In the genomic region with DNA sequence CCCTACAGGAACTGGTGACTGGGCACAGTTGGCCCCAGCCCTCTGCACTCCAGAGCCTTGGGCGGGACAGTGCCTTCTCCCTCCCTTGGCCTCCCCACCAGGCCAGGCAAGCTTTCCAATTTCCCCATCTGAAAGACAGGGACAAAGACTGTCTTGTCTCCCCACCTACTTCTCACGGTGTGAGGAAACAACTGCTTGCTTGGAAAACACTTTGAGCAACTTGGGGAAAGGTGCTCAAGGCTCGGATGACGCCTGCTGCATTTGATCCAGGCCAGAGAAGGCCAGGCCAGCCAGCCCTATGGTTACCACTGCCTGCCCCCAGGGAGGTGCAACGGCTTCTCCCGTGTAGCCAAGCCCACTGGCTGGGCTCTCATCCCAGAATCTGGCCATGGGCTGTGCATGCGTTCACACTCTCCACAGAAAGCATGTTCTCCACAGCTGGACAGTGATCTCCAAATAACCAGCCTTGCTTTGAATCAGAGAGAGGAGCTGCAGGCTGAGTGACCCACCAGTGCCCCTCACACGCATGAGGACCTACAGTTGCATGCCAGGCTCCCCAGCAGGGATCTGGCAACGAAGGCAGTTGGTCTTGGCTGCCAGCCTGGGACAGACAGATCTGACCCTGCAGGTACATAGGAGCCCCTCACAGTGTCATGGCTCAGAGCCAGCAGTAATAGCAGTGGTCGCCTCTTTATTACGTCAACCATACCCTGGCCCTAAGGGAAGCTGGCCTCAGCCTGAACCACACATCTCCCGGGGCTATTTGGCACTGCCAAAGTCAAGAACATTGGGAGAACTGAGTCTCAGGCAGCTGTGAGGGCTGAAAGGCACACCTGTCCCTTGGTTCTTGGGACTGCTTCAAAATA, we compare ENCODE assay signal across 8 mouse cellular contexts. TPM values are rescaled to one million over a fixed set of nuclear protein-coding genes. Genes with fewer than 3 reads are reported as not detected.
A peak's percentile ranks its signal among the peaks of the same experiment; 100 is the strongest.
DNase-seq lines count a peak whose midpoint lies in the region; ATAC-seq and TF ChIP-seq lines count a peak whose summit lies in the region.

No protein-coding gene starts in this region.

- H3K27ac ChIP-seq in embryonic facial prominence, embryonic 12.5 days = no peak overlapping the region; the same call in 1 of the 2 replicates
- H3K27ac ChIP-seq in embryonic facial prominence, embryonic 10.5 days (replicated peaks) = no peak overlapping the region
- no peak overlapping the region for H3K27ac ChIP-seq in forebrain, postnatal 0 days (ENCODE audit: low read depth, low read length)
- H3K27ac ChIP-seq in intestine, embryonic 16.5 days (ENCODE audit: low read length) = peak overlapping the region; percentile 16
- H3K27ac ChIP-seq in neural tube, embryonic 15.5 days (replicated peaks) = peak overlapping the region; percentile 23; the same call in 1 of the 2 replicates

- H3K36me3 ChIP-seq in embryonic facial prominence, embryonic 12.5 days = no peaks in the 10 kb centered on the region
- no peaks in the 10 kb centered on the region for H3K36me3 ChIP-seq in embryonic facial prominence, embryonic 10.5 days (replicated peaks)
- H3K36me3 ChIP-seq in forebrain, postnatal 0 days (ENCODE audit: insufficient read depth) = no peaks in the 10 kb centered on the region
- H3K36me3 ChIP-seq in intestine, embryonic 16.5 days (ENCODE audit: control insufficient read depth, insufficient read depth, low read length) = no peaks in the 10 kb centered on the region
- no peaks in the 10 kb centered on the region for H3K36me3 ChIP-seq in neural tube, embryonic 15.5 days

- H3K9me3 ChIP-seq in embryonic facial prominence, embryonic 12.5 days = no peaks in the 10 kb centered on the region
- H3K9me3 ChIP-seq in embryonic facial prominence, embryonic 10.5 days = no peaks in the 10 kb centered on the region
- H3K9me3 ChIP-seq in forebrain, postnatal 0 days (ENCODE audit: low read length) = no peaks in the 10 kb centered on the region
- H3K9me3 ChIP-seq in intestine, embryonic 16.5 days (ENCODE audit: control insufficient read depth, low read length) = no peaks in the 10 kb centered on the region
- no peaks in the 10 kb centered on the region for H3K9me3 ChIP-seq in neural tube, embryonic 15.5 days (replicated peaks)

- H3K4me2 ChIP-seq in embryonic facial prominence, embryonic 12.5 days (replicated peaks) = no peak overlapping the region
- no peak overlapping the region for H3K4me2 ChIP-seq in forebrain, postnatal 0 days (ENCODE audit: low read depth)
- H3K4me2 ChIP-seq in intestine, embryonic 16.5 days (ENCODE audit: low read depth, low read length) = no peak overlapping the region
- H3K4me2 ChIP-seq in neural tube, embryonic 15.5 days = no peak overlapping the region

- 41% methylated on average over 12 of the region's 12 CpGs for WGBS in embryonic facial prominence, embryonic 12.5 days
- WGBS in embryonic facial prominence, embryonic 10.5 days = 55% methylated on average over 12 of the region's 12 CpGs
- 42% methylated on average over 12 of the region's 12 CpGs for WGBS in forebrain, postnatal 0 days
- 48% methylated on average over 12 of the region's 12 CpGs for WGBS in intestine, embryonic 16.5 days
- WGBS in neural tube, embryonic 15.5 days = 36% methylated on average over 12 of the region's 12 CpGs

- DNase-seq in embryonic facial prominence, embryonic 10.5 days (ENCODE audit: low spot score) = no peak
- DNase-seq in adrenal gland, postnatal 10 days = peak; percentile 82
- peak; percentile 24 for DNase-seq in forebrain, postnatal 0 days
- no peak for DNase-seq in embryo, embryonic 10.5 days (ENCODE audit: low spot score)
- DNase-seq in right cerebral cortex, adult 18-20 months = no peak

- no peak overlapping the region for H3K4me3 ChIP-seq in embryonic facial prominence, embryonic 12.5 days
- H3K4me3 ChIP-seq in embryonic facial prominence, embryonic 10.5 days = no peak overlapping the region
- H3K4me3 ChIP-seq in forebrain, postnatal 0 days (ENCODE audit: low read depth, low read length) = no peak overlapping the region
- H3K4me3 ChIP-seq in intestine, embryonic 16.5 days (ENCODE audit: low read length) = no peak overlapping the region
- H3K4me3 ChIP-seq in neural tube, embryonic 15.5 days (replicated peaks) = no peak overlapping the region

- peak; percentile 48; the same call in 1 of the 2 replicates for ATAC-seq in embryonic facial prominence, embryonic 12.5 days (ENCODE audit: insufficient number of reproducible peaks, insufficient read depth, low FRiP score, low TSS enrichment)
- ATAC-seq in forebrain, postnatal 0 days = peak; percentile 64
- ATAC-seq in intestine, embryonic 16.5 days = peak; percentile 30; the same call in 1 of the 2 replicates
- no peak for ATAC-seq in neural tube, embryonic 15.5 days (ENCODE audit: low FRiP score)

- peaks cover 5% of the 10 kb centered on the region; the same call in 1 of the 2 replicates for H3K4me1 ChIP-seq in embryonic facial prominence, embryonic 12.5 days
- peaks cover 38% of the 10 kb centered on the region for H3K4me1 ChIP-seq in embryonic facial prominence, embryonic 10.5 days
- no peaks in the 10 kb centered on the region; the same call in 1 of the 2 replicates for H3K4me1 ChIP-seq in forebrain, postnatal 0 days (ENCODE audit: insufficient read depth)
- peaks cover 18% of the 10 kb centered on the region for H3K4me1 ChIP-seq in intestine, embryonic 16.5 days (ENCODE audit: control insufficient read depth, insufficient read depth, low read length)
- H3K4me1 ChIP-seq in neural tube, embryonic 15.5 days = peaks cover 23% of the 10 kb centered on the region

- no peak for TF ChIP-seq CTCF in forebrain, postnatal 0 days (IDR thresholded peaks at IDR 0.05; ENCODE audit: low read depth)

- H3K9ac ChIP-seq in embryonic facial prominence, embryonic 12.5 days = no peak overlapping the region
- H3K9ac ChIP-seq in forebrain, postnatal 0 days = no peak overlapping the region
- H3K9ac ChIP-seq in intestine, embryonic 16.5 days (ENCODE audit: low read depth, low read length) = no peak overlapping the region; the same call in 1 of the 2 replicates
- H3K9ac ChIP-seq in neural tube, embryonic 15.5 days (replicated peaks) = no peak overlapping the region

- H3K27me3 ChIP-seq in embryonic facial prominence, embryonic 12.5 days = 0 out of 2 replicates have a peak, but pooled peaks cover 4% of the 10 kb centered on the region
- H3K27me3 ChIP-seq in embryonic facial prominence, embryonic 10.5 days (replicated peaks; ENCODE audit: low read depth, poor library complexity, severe bottlenecking) = no peaks in the 10 kb centered on the region
- H3K27me3 ChIP-seq in forebrain, postnatal 0 days (ENCODE audit: insufficient read depth, low read length) = no peaks in the 10 kb centered on the region
- no peaks in the 10 kb centered on the region for H3K27me3 ChIP-seq in intestine, embryonic 16.5 days (replicated peaks; ENCODE audit: control insufficient read depth, insufficient read depth, low read length)
- no peaks in the 10 kb centered on the region for H3K27me3 ChIP-seq in neural tube, embryonic 15.5 days (replicated peaks)

RNA-seq across cellular contexts. Expression of a gene that starts 32.2 kb away (rescaled TPM):
- 191 and 200 TPM in 2 replicates for polyA plus RNA-seq in embryonic facial prominence, embryonic 12.5 days (2016; fragmentation: Nextera tagmentation; extraction: Ambion mirVana)
- 285 and 304 TPM in 2 replicates for polyA plus RNA-seq in embryonic facial prominence, embryonic 10.5 days (2016; fragmentation: Nextera tagmentation; extraction: Ambion mirVana)
- 100 to 1,000 TPM; 157 to 187 TPM for total RNA-seq in adrenal gland, postnatal 10 days (2021)
- total RNA-seq in forebrain, postnatal 0 days (2014; rRNA removed) = 181 and 195 TPM in 2 replicates
- polyA plus RNA-seq in forebrain, postnatal 0 days (2015; fragmentation: Nextera tagmentation; extraction: Ambion mirVana) = 228 and 256 TPM in 2 replicates
- 314 and 329 TPM in 2 replicates for polyA plus RNA-seq in intestine, embryonic 16.5 days (2015; fragmentation: Nextera tagmentation; extraction: Ambion mirVana)
- polyA plus RNA-seq in neural tube, embryonic 15.5 days (2015; fragmentation: Nextera tagmentation; extraction: Ambion mirVana) = 225 and 227 TPM in 2 replicates

RNA-seq across cellular contexts. Expression of a gene that starts 57.4 kb away (rescaled TPM):
- 31.3 and 35.4 TPM in 2 replicates for polyA plus RNA-seq in embryonic facial prominence, embryonic 12.5 days (2016; fragmentation: Nextera tagmentation; extraction: Ambion mirVana)
- polyA plus RNA-seq in embryonic facial prominence, embryonic 10.5 days (2016; fragmentation: Nextera tagmentation; extraction: Ambion mirVana) = 24.9 and 26.9 TPM in 2 replicates
- 10 to 100 TPM; 14.2 to 15.3 TPM for total RNA-seq in adrenal gland, postnatal 10 days (2021)
- total RNA-seq in forebrain, postnatal 0 days (2014; rRNA removed) = 24.7 and 26.1 TPM in 2 replicates
- polyA plus RNA-seq in forebrain, postnatal 0 days (2015; fragmentation: Nextera tagmentation; extraction: Ambion mirVana) = 23.2 and 31.1 TPM in 2 replicates
- polyA plus RNA-seq in intestine, embryonic 16.5 days (2015; fragmentation: Nextera tagmentation; extraction: Ambion mirVana) = 20.6 and 22.0 TPM in 2 replicates
- 24.1 and 24.7 TPM in 2 replicates for polyA plus RNA-seq in neural tube, embryonic 15.5 days (2015; fragmentation: Nextera tagmentation; extraction: Ambion mirVana)

Comparison
In these comparisons a context has a peak if more than half of its experiments do, and no peak if none do; other contexts are left out.
1. H3K27ac ChIP-seq: peak in intestine, embryonic 16.5 days (single experiment) and neural tube, embryonic 15.5 days (single experiment); none in embryonic facial prominence, embryonic 12.5 days (single experiment), embryonic facial prominence, embryonic 10.5 days (single experiment) and forebrain, postnatal 0 days (single experiment).
2. DNase-seq: peak in adrenal gland, postnatal 10 days (single experiment) and forebrain, postnatal 0 days (single experiment); none in embryonic facial prominence, embryonic 10.5 days (single experiment), embryo, embryonic 10.5 days (single experiment) and right cerebral cortex, adult 18-20 months (single experiment).